Mouse (Mus musculus): ENCODE measurements around the gene Cdc42. TPM values are rescaled to one million over a fixed set of nuclear protein-coding genes. Genes with fewer than 3 reads are reported as not detected.

Gene Cdc42
- total RNA-seq, 2 experiments from 2014 or later: 446 to 465 TPM

- no peak for DNase-seq (ENCODE audit: low spot score in 2 of 2)
Observed at GRCm38 (mm10) chr4:137286662-137286953, 70.9 kb downstream of the Cdc42 start.

GRCm38 (mm10) chr4:137285876-137286661 lies 71.5 kb downstream of the Cdc42 start:
- DNase-seq (ENCODE audit: low spot score in 2 of 2): no peak

- DNase-seq (ENCODE audit: low spot score in 2 of 2): no peak
Observed at GRCm38 (mm10) chr4:137283407-137283732, 74.2 kb downstream of the Cdc42 start.

GRCm38 (mm10) chr4:137282584-137283406 lies 74.7 kb downstream of the Cdc42 start:
- no peak for DNase-seq (ENCODE audit: low spot score in 2 of 2)

- DNase-seq (ENCODE audit: low spot score in 2 of 2): no peak
Observed at GRCm38 (mm10) chr4:137282122-137282521, 75.4 kb downstream of the Cdc42 start.

- no peak for DNase-seq (ENCODE audit: low spot score in 2 of 2)
Observed at GRCm38 (mm10) chr4:137281273-137281672, 76.2 kb downstream of the Cdc42 start.

GRCm38 (mm10) chr4:137279346-137279745 lies 78.2 kb downstream of the Cdc42 start:
- no peak for DNase-seq (ENCODE audit: low spot score in 2 of 2)

GRCm38 (mm10) chr4:137278144-137279040 lies 79.1 kb downstream of the Cdc42 start:
- DNase-seq (ENCODE audit: low spot score in 2 of 2): peak in 1 of 2 experiments; percentile 46

GRCm38 (mm10) chr4:137277600-137278143 lies 79.8 kb downstream of the Cdc42 start:
- DNase-seq (ENCODE audit: low spot score in 2 of 2): no peak

- peak; percentile 48 to 70 for DNase-seq (ENCODE audit: low spot score in 2 of 2)
Observed at GRCm38 (mm10) chr4:137277166-137277513, 80.4 kb downstream of the Cdc42 start, which contains the start of gene Wnt4. TSS of gene Wnt4 (plus strand) at chr4:137277489.

GRCm38 (mm10) chr4:137276443-137277165 lies 80.9 kb downstream of the Cdc42 start:
- no peak for DNase-seq (ENCODE audit: low spot score in 2 of 2)

GRCm38 (mm10) chr4:137274304-137274703 lies 83.2 kb downstream of the Cdc42 start:
- no peak for DNase-seq (ENCODE audit: low spot score in 2 of 2)

- no peak for DNase-seq (ENCODE audit: low spot score in 2 of 2)
Observed at GRCm38 (mm10) chr4:137271856-137272255, 85.7 kb downstream of the Cdc42 start.

Other genes with a start within 250 kb of the Cdc42 start
- gene Wnt4, start 80.2 kb downstream of the Cdc42 start, total RNA-seq (2021): 10 to 100 TPM; 10.4 to 11.4 TPM
- not detected for gene Cela3a, start 52.1 kb upstream of the Cdc42 start, total RNA-seq (2021)
- not detected for gene Cela3b, start 72.8 kb upstream of the Cdc42 start, total RNA-seq (2021)
- not detected for gene 1700013G24Rik, start 95.6 kb upstream of the Cdc42 start, total RNA-seq (2021)
- 10 to 100 TPM; 13.7 to 14.8 TPM for gene Hspg2, start 111.0 kb upstream of the Cdc42 start, total RNA-seq (2021)
- not detected for gene Ldlrad2, start 216.8 kb upstream of the Cdc42 start, total RNA-seq (2021)
- 100 to 1,000 TPM; 135 to 136 TPM for gene Usp48, start 236.0 kb upstream of the Cdc42 start, total RNA-seq (2021)